Mouse (Mus musculus): ENCODE measurements around the gene Tril. TPM values are rescaled to one million over a fixed set of nuclear protein-coding genes. Genes with fewer than 3 reads are reported as not detected.

The Tril gene
- total RNA-seq, 2 experiments from 2014 or later = 33.6 to 38.5 TPM

Other genes starting within 250 kb of the Tril start
- not detected for gene Cpvl, start 157.8 kb upstream of the Tril start, total RNA-seq (2021)
- gene Chn2, start 218.7 kb upstream of the Tril start, total RNA-seq (2021) = 10 to 100 TPM; 20.1 to 23.1 TPM

All from layer of hippocampus, postnatal 36 days (tissue).